Mouse (Mus musculus): ENCODE data around the gene Riox2.

Gene Riox2

DNA sequence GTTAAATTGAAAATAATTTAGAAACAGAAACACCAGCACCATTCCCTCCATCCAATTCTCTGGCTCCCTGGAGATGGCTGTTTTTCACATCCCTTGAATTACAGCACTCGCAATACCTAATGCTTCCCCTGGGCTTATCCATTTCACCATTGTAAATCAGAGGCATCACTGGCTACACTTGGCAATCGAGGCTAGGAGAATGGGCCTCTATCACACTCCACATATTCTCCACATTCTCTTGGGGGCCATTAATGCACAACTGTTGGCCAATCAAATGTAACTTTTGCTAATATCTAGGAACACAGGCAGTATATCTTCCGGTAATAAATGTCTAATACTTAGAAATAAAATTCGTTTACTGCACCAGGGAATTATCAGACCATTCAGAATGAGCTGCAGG, 8.0 kb upstream of the Riox2 start:
- Histone ChIP-seq H3K4me1 (replicated peaks; ENCODE audit: low read depth, low read length) (no peaks in the 10 kb centered on the region), H3K36me3 (ENCODE audit: insufficient read depth, low read length) (no peaks in the 10 kb centered on the region), H3K9me3 (ENCODE audit: low read length) (0 out of 2 replicates have a peak, but pooled peaks cover 3% of the 10 kb centered on the region), H3K4me3 (replicated peaks; ENCODE audit: low read length) (no peak overlapping the region), H3K27me3 (ENCODE audit: insufficient read depth, low read length) (peaks cover 3% of the 10 kb centered on the region; the same call in 1 of the 2 replicates)
- TF ChIP-seq CTCF (conservative IDR thresholded peaks at IDR 0.05; ENCODE audit: low read length) (no peak), NANOG (IDR thresholded peaks at IDR 0.05; ENCODE audit: borderline replicate concordance, low read length) (no peak), POU5F1 (IDR thresholded peaks at IDR 0.05; ENCODE audit: borderline replicate concordance, low read length) (no peak)

DNA sequence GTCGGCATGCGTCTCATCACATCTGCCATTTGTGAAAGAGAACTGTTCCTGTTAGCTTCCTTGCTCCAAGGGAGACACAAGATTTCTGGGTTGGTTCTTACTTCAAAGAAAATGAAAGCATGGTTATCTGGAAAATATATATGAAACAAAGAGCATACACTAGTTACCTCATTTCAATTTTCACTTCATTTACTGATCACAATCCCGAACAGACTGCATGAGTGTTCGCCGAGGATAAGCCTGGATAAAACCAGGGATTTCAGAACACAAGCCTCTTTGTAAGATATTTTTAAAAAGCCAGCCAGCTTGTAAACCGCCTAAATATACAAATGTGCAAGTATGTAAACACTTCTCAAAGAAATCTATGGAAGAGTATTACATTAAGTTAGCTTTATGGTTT, 7.6 kb upstream of the Riox2 start:
- H3K4me3 ChIP-seq (replicated peaks; ENCODE audit: low read length): no peak overlapping the region
- H3K4me1 ChIP-seq (replicated peaks; ENCODE audit: low read depth, low read length): no peaks in the 10 kb centered on the region
- H3K27me3 ChIP-seq (ENCODE audit: insufficient read depth, low read length): peaks cover 3% of the 10 kb centered on the region; the same call in 1 of the 2 replicates
- H3K36me3 ChIP-seq (ENCODE audit: insufficient read depth, low read length): no peaks in the 10 kb centered on the region
- TF ChIP-seq NANOG (IDR thresholded peaks at IDR 0.05; ENCODE audit: borderline replicate concordance, low read length): no peak
- no peak for TF ChIP-seq CTCF (conservative IDR thresholded peaks at IDR 0.05; ENCODE audit: low read length)
- TF ChIP-seq POU5F1 (IDR thresholded peaks at IDR 0.05; ENCODE audit: borderline replicate concordance, low read length): no peak
- 0 out of 2 replicates have a peak, but pooled peaks cover 3% of the 10 kb centered on the region for H3K9me3 ChIP-seq (ENCODE audit: low read length)

DNA sequence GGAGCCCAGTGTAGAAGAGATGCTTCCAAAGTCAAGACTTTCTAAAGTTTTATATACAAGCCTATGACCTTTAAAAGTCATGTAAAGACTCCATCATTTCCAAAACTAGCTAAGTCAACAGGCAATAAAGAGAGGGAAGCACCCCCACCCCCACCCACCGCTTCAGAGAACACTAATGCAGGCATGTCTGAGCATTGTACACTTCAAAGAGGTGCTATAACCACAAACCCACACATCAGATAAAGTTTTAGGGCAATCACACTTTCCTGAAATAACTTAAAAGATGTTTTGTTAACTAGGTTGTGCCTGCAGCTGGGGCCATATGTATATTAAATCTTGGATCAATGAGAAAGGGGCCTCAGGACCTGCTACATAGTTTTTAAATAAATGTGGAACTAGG, 1.7 kb upstream of the Riox2 start:
- Histone ChIP-seq H3K27me3 (ENCODE audit: insufficient read depth, low read length) (peaks cover 3% of the 10 kb centered on the region; the same call in 1 of the 2 replicates), H3K4me1 (replicated peaks; ENCODE audit: low read depth, low read length) (peaks cover 25% of the 10 kb centered on the region), H3K36me3 (ENCODE audit: insufficient read depth, low read length) (peaks cover 13% of the 10 kb centered on the region), H3K4me3 (replicated peaks; ENCODE audit: low read length) (no peak overlapping the region), H3K9me3 (ENCODE audit: low read length) (peaks cover 7% of the 10 kb centered on the region)
- TF ChIP-seq POU5F1 (IDR thresholded peaks at IDR 0.05; ENCODE audit: borderline replicate concordance, low read length) (no peak), NANOG (IDR thresholded peaks at IDR 0.05; ENCODE audit: borderline replicate concordance, low read length) (no peak), CTCF (conservative IDR thresholded peaks at IDR 0.05; ENCODE audit: low read length) (no peak)

DNA sequence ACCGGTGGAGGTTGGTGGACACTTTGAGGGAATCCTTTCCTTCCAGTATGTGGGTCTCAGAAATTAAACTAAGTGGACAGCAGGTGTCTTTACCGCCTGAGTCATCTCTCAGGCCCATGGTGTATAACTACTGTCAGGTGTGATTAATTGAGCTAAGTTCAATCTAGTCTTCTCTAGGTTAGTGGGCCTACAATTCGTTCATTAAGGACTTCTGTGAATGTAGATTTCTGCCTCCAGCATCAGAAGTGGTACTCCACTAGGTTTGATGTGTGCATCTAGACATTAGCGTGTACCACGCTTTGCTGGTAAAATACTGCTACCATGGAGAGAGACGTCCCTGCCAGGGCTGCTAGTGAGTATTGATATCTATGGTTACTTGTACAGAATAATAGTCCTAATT, 971 bp downstream of the Riox2 start:
- no peaks in the 10 kb centered on the region for H3K27me3 ChIP-seq (ENCODE audit: insufficient read depth, low read length)
- peaks cover 38% of the 10 kb centered on the region for H3K36me3 ChIP-seq (ENCODE audit: insufficient read depth, low read length)
- H3K4me3 ChIP-seq (replicated peaks; ENCODE audit: low read length): peak overlapping the region; percentile 89
- H3K4me1 ChIP-seq (replicated peaks; ENCODE audit: low read depth, low read length): peaks cover 45% of the 10 kb centered on the region
- TF ChIP-seq POU5F1 (IDR thresholded peaks at IDR 0.05; ENCODE audit: borderline replicate concordance, low read length) (no peak), CTCF (conservative IDR thresholded peaks at IDR 0.05; ENCODE audit: low read length) (no peak), NANOG (IDR thresholded peaks at IDR 0.05; ENCODE audit: borderline replicate concordance, low read length) (no peak)
- H3K9me3 ChIP-seq (ENCODE audit: low read length): peaks cover 7% of the 10 kb centered on the region

DNA sequence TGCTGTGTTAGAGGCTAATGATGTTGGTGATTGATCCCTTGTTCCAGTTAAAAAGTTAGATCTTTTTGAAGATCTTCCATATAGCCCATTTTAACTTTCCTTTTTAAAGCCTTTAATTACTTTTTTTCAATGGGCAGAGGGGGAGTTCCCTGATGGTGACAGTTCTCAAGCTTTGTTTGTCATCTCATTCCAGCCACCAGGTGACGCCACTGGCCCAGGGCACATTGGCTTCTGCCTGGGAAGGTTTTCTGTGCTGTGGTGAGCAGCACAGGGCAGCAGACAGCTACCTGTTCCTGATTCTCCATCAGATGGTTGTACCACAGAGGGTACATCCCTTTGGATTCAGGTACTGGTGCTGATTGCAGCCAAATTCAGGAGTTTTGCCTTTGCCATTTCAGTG, 3.2 kb downstream of the Riox2 start:
- H3K36me3 ChIP-seq (ENCODE audit: insufficient read depth, low read length): peaks cover 61% of the 10 kb centered on the region
- no peak overlapping the region for H3K4me3 ChIP-seq (replicated peaks; ENCODE audit: low read length)
- TF ChIP-seq CTCF (conservative IDR thresholded peaks at IDR 0.05; ENCODE audit: low read length): peak; percentile 84
- no peak for TF ChIP-seq NANOG (IDR thresholded peaks at IDR 0.05; ENCODE audit: borderline replicate concordance, low read length)
- H3K9me3 ChIP-seq (ENCODE audit: low read length): peaks cover 7% of the 10 kb centered on the region
- no peaks in the 10 kb centered on the region for H3K27me3 ChIP-seq (ENCODE audit: insufficient read depth, low read length)
- peaks cover 48% of the 10 kb centered on the region for H3K4me1 ChIP-seq (replicated peaks; ENCODE audit: low read depth, low read length)

DNA sequence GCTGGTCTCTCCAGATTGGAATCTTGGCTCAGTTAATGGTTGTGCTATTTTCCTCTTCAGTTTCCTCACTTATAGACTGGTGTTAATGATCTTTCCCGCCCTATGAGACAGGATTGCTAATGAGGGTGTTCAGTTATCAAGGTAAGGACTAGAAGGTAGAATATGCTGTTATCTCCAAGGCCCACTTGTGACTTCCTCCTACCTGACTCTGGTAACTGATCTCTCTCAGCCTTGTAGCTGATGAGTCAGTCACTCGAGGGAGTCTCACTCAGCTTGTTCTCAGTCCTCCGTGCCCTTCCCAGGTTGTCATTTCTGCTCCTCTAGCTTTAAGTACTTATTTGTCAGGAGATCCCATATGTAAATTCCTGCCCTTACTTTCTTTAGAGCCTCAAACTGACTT, 6.4 kb downstream of the Riox2 start:
- TF ChIP-seq POU5F1 (IDR thresholded peaks at IDR 0.05; ENCODE audit: borderline replicate concordance, low read length) (no peak), NANOG (IDR thresholded peaks at IDR 0.05; ENCODE audit: borderline replicate concordance, low read length) (no peak), CTCF (conservative IDR thresholded peaks at IDR 0.05; ENCODE audit: low read length) (no peak)
- Histone ChIP-seq H3K4me1 (replicated peaks; ENCODE audit: low read depth, low read length) (peaks cover 42% of the 10 kb centered on the region), H3K27me3 (ENCODE audit: insufficient read depth, low read length) (no peaks in the 10 kb centered on the region), H3K36me3 (ENCODE audit: insufficient read depth, low read length) (peaks cover 93% of the 10 kb centered on the region), H3K4me3 (replicated peaks; ENCODE audit: low read length) (no peak overlapping the region), H3K9me3 (ENCODE audit: low read length) (no peaks in the 10 kb centered on the region)

DNA sequence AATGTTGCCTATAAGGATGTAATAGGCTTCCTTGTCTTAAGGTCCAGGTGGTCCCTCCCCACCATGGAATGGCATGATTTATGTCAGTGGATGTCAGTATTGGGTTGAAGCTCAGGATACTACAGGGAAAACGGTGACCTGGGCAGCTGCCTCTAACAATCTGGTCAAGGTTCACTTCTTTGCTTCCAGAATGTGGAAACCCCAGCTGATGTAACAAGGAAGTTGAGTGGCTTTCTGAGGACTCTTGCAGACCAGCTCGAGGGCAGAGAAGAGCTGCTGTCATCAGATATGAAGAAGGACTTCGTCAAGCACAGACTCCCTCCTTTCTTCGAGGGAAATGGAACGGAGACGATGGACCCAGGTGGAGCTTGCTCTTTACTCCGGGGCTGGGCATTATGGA, 15.7 kb downstream of the Riox2 start:
- no peak for TF ChIP-seq POU5F1 (IDR thresholded peaks at IDR 0.05; ENCODE audit: borderline replicate concordance, low read length)
- TF ChIP-seq CTCF (conservative IDR thresholded peaks at IDR 0.05; ENCODE audit: low read length): no peak
- no peak for TF ChIP-seq NANOG (IDR thresholded peaks at IDR 0.05; ENCODE audit: borderline replicate concordance, low read length)
- Histone ChIP-seq H3K9me3 (ENCODE audit: low read length) (no peaks in the 10 kb centered on the region), H3K36me3 (ENCODE audit: insufficient read depth, low read length) (peaks cover 99% of the 10 kb centered on the region), H3K27me3 (ENCODE audit: insufficient read depth, low read length) (no peaks in the 10 kb centered on the region), H3K4me1 (replicated peaks; ENCODE audit: low read depth, low read length) (no peaks in the 10 kb centered on the region), H3K4me3 (replicated peaks; ENCODE audit: low read length) (no peak overlapping the region)

DNA sequence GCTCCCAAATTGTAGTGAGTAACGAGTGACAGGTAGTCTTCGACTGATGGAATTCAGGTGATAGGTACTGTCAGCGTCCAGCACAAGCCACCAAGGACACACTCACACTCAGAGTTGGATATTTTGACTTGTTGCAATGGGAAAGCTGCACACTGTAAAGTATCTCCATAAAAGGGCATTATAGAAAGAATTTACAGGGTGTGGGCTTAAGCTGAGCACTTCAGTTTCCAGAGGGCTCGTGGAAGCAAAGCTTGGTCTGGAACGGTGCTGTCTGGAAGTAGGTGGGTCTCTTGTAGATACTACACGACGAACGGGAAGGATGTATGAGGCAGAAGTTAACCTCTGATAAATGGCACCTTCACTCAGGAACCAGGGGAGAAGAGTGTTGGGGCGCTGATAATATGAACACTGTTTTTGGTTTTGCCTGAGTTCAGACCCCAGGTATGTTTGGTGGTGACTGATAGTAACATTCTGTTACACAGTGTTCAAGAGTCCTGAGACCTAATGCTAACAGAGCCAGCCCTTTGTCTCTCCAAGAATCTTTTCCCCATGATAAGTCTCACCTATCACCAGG, 16.5 kb downstream of the Riox2 start:
- H3K4me3 ChIP-seq (replicated peaks; ENCODE audit: low read length): no peak overlapping the region
- H3K4me1 ChIP-seq (replicated peaks; ENCODE audit: low read depth, low read length): peaks cover 7% of the 10 kb centered on the region
- peaks cover 98% of the 10 kb centered on the region for H3K36me3 ChIP-seq (ENCODE audit: insufficient read depth, low read length)
- no peaks in the 10 kb centered on the region for H3K9me3 ChIP-seq (ENCODE audit: low read length)
- H3K27me3 ChIP-seq (ENCODE audit: insufficient read depth, low read length): no peaks in the 10 kb centered on the region
- TF ChIP-seq CTCF (conservative IDR thresholded peaks at IDR 0.05; ENCODE audit: low read length): no peak
- no peak for TF ChIP-seq NANOG (IDR thresholded peaks at IDR 0.05; ENCODE audit: borderline replicate concordance, low read length)
- no peak for TF ChIP-seq POU5F1 (IDR thresholded peaks at IDR 0.05; ENCODE audit: borderline replicate concordance, low read length)

DNA sequence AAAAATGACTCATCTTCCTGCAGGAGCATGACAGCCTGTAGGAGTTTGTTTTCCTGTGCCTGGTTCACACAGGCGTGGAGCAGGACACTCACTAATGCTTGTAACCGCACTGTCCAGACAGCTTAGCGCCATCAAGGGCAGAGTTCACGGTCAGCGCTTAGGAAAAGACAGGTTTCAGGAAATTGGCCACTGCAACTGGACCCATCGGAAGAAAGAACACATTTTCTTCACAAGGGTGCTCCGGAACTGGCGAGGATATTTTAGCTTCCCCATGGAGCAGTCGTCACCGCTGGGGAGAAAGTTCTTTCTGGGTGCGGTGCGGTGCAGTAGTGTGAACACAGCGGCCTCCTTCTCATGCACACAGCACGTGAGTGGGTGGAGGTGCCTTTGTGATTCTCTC, 21.6 kb downstream of the Riox2 start:
- TF ChIP-seq NANOG (IDR thresholded peaks at IDR 0.05; ENCODE audit: borderline replicate concordance, low read length): no peak
- TF ChIP-seq CTCF (conservative IDR thresholded peaks at IDR 0.05; ENCODE audit: low read length): no peak
- TF ChIP-seq POU5F1 (IDR thresholded peaks at IDR 0.05; ENCODE audit: borderline replicate concordance, low read length): no peak
- no peaks in the 10 kb centered on the region for H3K9me3 ChIP-seq (ENCODE audit: low read length)
- H3K4me1 ChIP-seq (replicated peaks; ENCODE audit: low read depth, low read length): peaks cover 26% of the 10 kb centered on the region
- peaks cover 85% of the 10 kb centered on the region for H3K36me3 ChIP-seq (ENCODE audit: insufficient read depth, low read length)
- no peaks in the 10 kb centered on the region for H3K27me3 ChIP-seq (ENCODE audit: insufficient read depth, low read length)
- no peak overlapping the region for H3K4me3 ChIP-seq (replicated peaks; ENCODE audit: low read length)
